Mouse (Mus musculus) right cerebral cortex, postnatal 10 days (tissue): ENCODE measurements around the gene Gm13276.
"Not testable (repeated sequence)": the region's sequence is repeated elsewhere in the genome, so short reads cannot be mapped to it uniquely, and the experiment has no call there.

ENCODE experiments used
- DNase-seq, 2 experiments: peaks; one replicate each; pipeline ENCODE4 v3.0.0; 2021; ENCODE audit warnings: low spot score in 2 of 2

The Gm13276 gene

GRCm38 (mm10) chr4:88782335-88782734 lies 3.2 kb upstream of the Gm13276 start:
- not testable (repeated sequence) for DNase-seq

- DNase-seq: peak; percentile 73 to 81
Measured at GRCm38 (mm10) chr4:88788402-88788801, 2.9 kb downstream of the Gm13276 start, which contains the start of gene Gm13277. Gene Gm13277, plus strand, starts transcription at chr4:88788632.

- not testable (repeated sequence) for DNase-seq
Measured at GRCm38 (mm10) chr4:88791250-88791649, 5.7 kb downstream of the Gm13276 start, which contains the start of gene Gm13278. Gene Gm13278, plus strand, starts transcription at chr4:88791550.

GRCm38 (mm10) chr4:88793936-88794675 lies 8.6 kb downstream of the Gm13276 start, which contains the start of gene Gm13275:
Gene Gm13275, plus strand, starts transcription at chr4:88794487.
- DNase-seq: peak; percentile 56 to 59

GRCm38 (mm10) chr4:88797097-88797496 lies 11.6 kb downstream of the Gm13276 start, which contains the start of gene Gm13279:
Gene Gm13279, plus strand, starts transcription at chr4:88797397.
- DNase-seq: not testable (repeated sequence)

- not testable (repeated sequence) for DNase-seq
Measured at GRCm38 (mm10) chr4:88799365-88799764, 13.9 kb downstream of the Gm13276 start, which contains the start of gene Gm13285. Gene Gm13285, plus strand, starts transcription at chr4:88799665.

- DNase-seq: not testable (repeated sequence)
Measured at GRCm38 (mm10) chr4:88802954-88803353, 17.4 kb downstream of the Gm13276 start, which contains the start of gene Gm13287. Gene Gm13287, plus strand, starts transcription at chr4:88803254.

- not testable (repeated sequence) for DNase-seq
Measured at GRCm38 (mm10) chr4:88805231-88805630, 19.7 kb downstream of the Gm13276 start, which contains the start of gene Gm13288. Gene Gm13288, plus strand, starts transcription at chr4:88805531.

GRCm38 (mm10) chr4:88805761-88806160 lies 20.3 kb downstream of the Gm13276 start:
- DNase-seq: not testable (repeated sequence)

- DNase-seq: no peak
Measured at GRCm38 (mm10) chr4:88815928-88816327, 30.4 kb downstream of the Gm13276 start, which contains the start of gene Ifna7. Gene Ifna7, plus strand, starts transcription at chr4:88816228.

GRCm38 (mm10) chr4:88819659-88820058 lies 34.1 kb downstream of the Gm13276 start, which contains the start of gene Ifna11:
Gene Ifna11, plus strand, starts transcription at chr4:88819959.
- DNase-seq: no peak

GRCm38 (mm10) chr4:88822995-88823394 lies 37.5 kb downstream of the Gm13276 start:
- peak in 1 of 2 experiments; percentile 32 for DNase-seq

GRCm38 (mm10) chr4:88827116-88827515 lies 41.6 kb downstream of the Gm13276 start, which contains the start of gene Ifna6:
Gene Ifna6, plus strand, starts transcription at chr4:88827416.
- DNase-seq: not testable (repeated sequence)

GRCm38 (mm10) chr4:88830523-88830922 lies 45.0 kb downstream of the Gm13276 start:
- peak; percentile 35 to 56 for DNase-seq

GRCm38 (mm10) chr4:88835225-88835624 lies 49.7 kb downstream of the Gm13276 start, which contains the start of gene Ifna5:
Gene Ifna5, plus strand, starts transcription at chr4:88835525.
- DNase-seq: not testable (repeated sequence)
